Mouse (Mus musculus): ENCODE data around the gene Osbpl10. TPM values are rescaled to one million over a fixed set of nuclear protein-coding genes. Genes with fewer than 3 reads are reported as not detected.

Gene Osbpl10
- polyA plus RNA-seq, 1 experiment, result not detected

GRCm38 (mm10) chr9:115206219-115206618 is 227.8 kb downstream of the Osbpl10 start:
- no peaks in the 10 kb centered on the region for H3K27me3 ChIP-seq (ENCODE audit: control insufficient read depth)
- H3K36me3 ChIP-seq (ENCODE audit: control insufficient read depth), result no peaks in the 10 kb centered on the region
- no peak overlapping the region for H3K4me3 ChIP-seq (replicated peaks)
- TF ChIP-seq TAL1 (IDR thresholded peaks at IDR 0.05; ENCODE audit: low read length) (no peak), GATA1 (IDR thresholded peaks at IDR 0.05; ENCODE audit: low read length) (no peak)
- H3K9me3 ChIP-seq (ENCODE audit: control insufficient read depth, low read length), result no peaks in the 10 kb centered on the region
- H3K4me1 ChIP-seq (ENCODE audit: control insufficient read depth), result peaks cover 19% of the 10 kb centered on the region

- no peaks in the 10 kb centered on the region for H3K36me3 ChIP-seq (ENCODE audit: control insufficient read depth)
- H3K27me3 ChIP-seq (ENCODE audit: control insufficient read depth), result no peaks in the 10 kb centered on the region
- H3K4me3 ChIP-seq (replicated peaks), result no peak overlapping the region
- peaks cover 16% of the 10 kb centered on the region for H3K4me1 ChIP-seq (ENCODE audit: control insufficient read depth)
- no peaks in the 10 kb centered on the region for H3K9me3 ChIP-seq (ENCODE audit: control insufficient read depth, low read length)
- TF ChIP-seq TAL1 (IDR thresholded peaks at IDR 0.05; ENCODE audit: low read length) (no peak), GATA1 (IDR thresholded peaks at IDR 0.05; ENCODE audit: low read length) (no peak)
These were observed 231.4 kb downstream of the Osbpl10 start for GRCm38 (mm10) chr9:115209737-115210136.

GRCm38 (mm10) chr9:115210535-115210934 is 232.2 kb downstream of the Osbpl10 start:
- peaks cover 22% of the 10 kb centered on the region for H3K4me1 ChIP-seq (ENCODE audit: control insufficient read depth)
- H3K36me3 ChIP-seq (ENCODE audit: control insufficient read depth), result no peaks in the 10 kb centered on the region
- no peak overlapping the region for H3K4me3 ChIP-seq (replicated peaks)
- H3K9me3 ChIP-seq (ENCODE audit: control insufficient read depth, low read length), result no peaks in the 10 kb centered on the region
- H3K27me3 ChIP-seq (ENCODE audit: control insufficient read depth), result no peaks in the 10 kb centered on the region
- TF ChIP-seq TAL1 (IDR thresholded peaks at IDR 0.05; ENCODE audit: low read length) (no peak), GATA1 (IDR thresholded peaks at IDR 0.05; ENCODE audit: low read length) (no peak)

GRCm38 (mm10) chr9:115213755-115214264 is 235.4 kb downstream of the Osbpl10 start:
- Histone ChIP-seq H3K9me3 (ENCODE audit: control insufficient read depth, low read length) (no peaks in the 10 kb centered on the region), H3K36me3 (ENCODE audit: control insufficient read depth) (no peaks in the 10 kb centered on the region), H3K4me3 (replicated peaks) (no peak overlapping the region), H3K4me1 (ENCODE audit: control insufficient read depth) (peaks cover 29% of the 10 kb centered on the region), H3K27me3 (ENCODE audit: control insufficient read depth) (no peaks in the 10 kb centered on the region)
- TF ChIP-seq GATA1 (IDR thresholded peaks at IDR 0.05; ENCODE audit: low read length) (no peak), TAL1 (IDR thresholded peaks at IDR 0.05; ENCODE audit: low read length) (no peak)

- no peaks in the 10 kb centered on the region for H3K9me3 ChIP-seq (ENCODE audit: control insufficient read depth, low read length)
- no peak overlapping the region for H3K4me3 ChIP-seq (replicated peaks)
- H3K27me3 ChIP-seq (ENCODE audit: control insufficient read depth), result no peaks in the 10 kb centered on the region
- H3K4me1 ChIP-seq (ENCODE audit: control insufficient read depth), result peaks cover 25% of the 10 kb centered on the region
- H3K36me3 ChIP-seq (ENCODE audit: control insufficient read depth), result no peaks in the 10 kb centered on the region
- TF ChIP-seq TAL1 (IDR thresholded peaks at IDR 0.05; ENCODE audit: low read length) (no peak), GATA1 (IDR thresholded peaks at IDR 0.05; ENCODE audit: low read length) (no peak)
These were observed 236.5 kb downstream of the Osbpl10 start for GRCm38 (mm10) chr9:115214572-115215571.

GRCm38 (mm10) chr9:115215830-115216701 is 237.7 kb downstream of the Osbpl10 start:
- no peaks in the 10 kb centered on the region for H3K36me3 ChIP-seq (ENCODE audit: control insufficient read depth)
- peaks cover 25% of the 10 kb centered on the region for H3K4me1 ChIP-seq (ENCODE audit: control insufficient read depth)
- TF ChIP-seq GATA1 (IDR thresholded peaks at IDR 0.05; ENCODE audit: low read length), result no peak
- TF ChIP-seq TAL1 (IDR thresholded peaks at IDR 0.05; ENCODE audit: low read length), result no peak
- no peaks in the 10 kb centered on the region for H3K9me3 ChIP-seq (ENCODE audit: control insufficient read depth, low read length)
- no peak overlapping the region for H3K4me3 ChIP-seq (replicated peaks)
- H3K27me3 ChIP-seq (ENCODE audit: control insufficient read depth), result no peaks in the 10 kb centered on the region

GRCm38 (mm10) chr9:115217984-115218383 is 239.6 kb downstream of the Osbpl10 start:
- Histone ChIP-seq H3K4me3 (replicated peaks) (no peak overlapping the region), H3K9me3 (ENCODE audit: control insufficient read depth, low read length) (no peaks in the 10 kb centered on the region), H3K4me1 (ENCODE audit: control insufficient read depth) (peaks cover 25% of the 10 kb centered on the region), H3K27me3 (ENCODE audit: control insufficient read depth) (no peaks in the 10 kb centered on the region), H3K36me3 (ENCODE audit: control insufficient read depth) (no peaks in the 10 kb centered on the region)
- TF ChIP-seq TAL1 (IDR thresholded peaks at IDR 0.05; ENCODE audit: low read length), result no peak
- TF ChIP-seq GATA1 (IDR thresholded peaks at IDR 0.05; ENCODE audit: low read length), result no peak

GRCm38 (mm10) chr9:115220466-115220865 is 242.1 kb downstream of the Osbpl10 start:
- no peak for TF ChIP-seq GATA1 (IDR thresholded peaks at IDR 0.05; ENCODE audit: low read length)
- TF ChIP-seq TAL1 (IDR thresholded peaks at IDR 0.05; ENCODE audit: low read length), result no peak
- H3K27me3 ChIP-seq (ENCODE audit: control insufficient read depth), result no peaks in the 10 kb centered on the region
- no peak overlapping the region for H3K4me3 ChIP-seq (replicated peaks)

More at GRCm38 (mm10) chr9:115220466-115220865, 242.1 kb downstream of the Osbpl10 start:
- H3K4me1 ChIP-seq (ENCODE audit: control insufficient read depth), result peaks cover 14% of the 10 kb centered on the region
- H3K36me3 ChIP-seq (ENCODE audit: control insufficient read depth), result no peaks in the 10 kb centered on the region
- no peaks in the 10 kb centered on the region for H3K9me3 ChIP-seq (ENCODE audit: control insufficient read depth, low read length)

Data from erythroblast, embryonic 14.5 days (primary cell).